Mouse (Mus musculus) hindbrain, postnatal 0 days (tissue): ENCODE measurements at regions not wholly inside any gene's neighbourhood (a gene's known extent, or its start where the extent isn't known, plus 50 kb on each side); places are given as distances from the start of the nearest gene placed in this dataset.

Source experiments
- ATAC-seq: fragments of 200-750 bp; cut with Nextera tagmentation; 2 replicates; pipeline ENCODE4 v1.8.0; 2017; ENCODE audit warnings: mild to moderate bottlenecking, moderate TSS enrichment, moderate library complexity
- DNase-seq: peaks from one replicate; pipeline ENCODE4 v3.0.0-alpha.2; 2015; ENCODE audit warnings: low spot score
- H3K27ac ChIP-seq: fragments of 300-500 bp; sonication (generic); 2 replicates; pipeline ENCODE4 v1.5.1; 2014; ENCODE audit warnings: mild to moderate bottlenecking
- H3K27me3 ChIP-seq: fragments of 300-500 bp; sonication (generic); 2 replicates; pipeline ENCODE4 v1.6.1; 2014; ENCODE audit warnings: low read length, mixed read lengths; ENCODE audit not compliant: insufficient read depth
- H3K36me3 ChIP-seq: fragments of 300-500 bp; sonication (generic); 2 replicates; pipeline ENCODE4 v1.6.1; 2014; ENCODE audit warnings: low read length, mixed read lengths; ENCODE audit not compliant: insufficient read depth
- H3K4me1 ChIP-seq: fragments of 300-500 bp; sonication (generic); 2 replicates; pipeline ENCODE4 v1.6.1; 2014; ENCODE audit warnings: antibody characterized with exemption, low read length, mixed read lengths; ENCODE audit not compliant: insufficient read depth
- H3K4me2 ChIP-seq: fragments of 300-500 bp; sonication (generic); 2 replicates; pipeline ENCODE4 v1.6.1; 2014; ENCODE audit warnings: low read depth, mild to moderate bottlenecking, low read length, moderate library complexity, mixed read lengths
- H3K4me3 ChIP-seq: fragments of 300-500 bp; sonication (generic); 2 replicates; pipeline ENCODE4 v1.5.1; 2014; ENCODE audit warnings: low read length
- H3K9ac ChIP-seq: fragments of 300-500 bp; sonication (generic); replicated peaks from 2 replicates; pipeline ENCODE4 v1.6.1; 2014; ENCODE audit warnings: mild to moderate bottlenecking, low read length, moderate library complexity, mixed read lengths
- H3K9me3 ChIP-seq: fragments of 300-500 bp; sonication (generic); 2 replicates; pipeline ENCODE4 v1.6.1; 2016; ENCODE audit warnings: low read length, mixed read lengths
- CTCF ChIP-seq: IDR thresholded peaks from 2 replicates; pipeline ENCODE4 v1.5.1; 2016; ENCODE audit warnings: antibody characterized with exemption, control low read depth, low read depth
- WGBS: fragments of 180-500 bp; shearing (Covaris S2); extraction: QIAGEN DNeasy Blood & Tissue Kit; methylation state at CpG from one replicate; pipeline ENCODE4 v1.1.7; 2014; 5-methylcytosine and 5-hydroxymethylcytosine counted together

- no peaks in the 10 kb centered on the region for H3K4me1 ChIP-seq
- no peaks in the 10 kb centered on the region for H3K9me3 ChIP-seq
- no peak overlapping the region for H3K4me3 ChIP-seq
- no peaks in the 10 kb centered on the region for H3K27me3 ChIP-seq
- no peak overlapping the region for H3K4me2 ChIP-seq
- ATAC-seq (no peak), DNase-seq (peak; percentile 34)
- WGBS: 96% methylated on average over 5 of the region's 5 CpGs
- peak; percentile 57 for TF ChIP-seq CTCF
- no peaks in the 10 kb centered on the region for H3K36me3 ChIP-seq
- no peak overlapping the region for H3K9ac ChIP-seq
- H3K27ac ChIP-seq: no peak overlapping the region
Measured at GRCm38 (mm10) chr4:34391499-34391898, 159.2 kb upstream of the Akirin2 start.

GRCm38 (mm10) chr4:34403061-34403460 lies 147.7 kb upstream of the Akirin2 start:
- H3K4me3 ChIP-seq: no peak overlapping the region
- no peak for ATAC-seq
- H3K9me3 ChIP-seq: no peaks in the 10 kb centered on the region
- no peak for TF ChIP-seq CTCF
- no peaks in the 10 kb centered on the region for H3K27me3 ChIP-seq
- H3K27ac ChIP-seq: no peak overlapping the region
- H3K4me1 ChIP-seq: no peaks in the 10 kb centered on the region
- H3K9ac ChIP-seq: no peak overlapping the region
- DNase-seq: peak; percentile 7
- WGBS: 68% methylated on average over 2 of the region's 2 CpGs
- H3K4me2 ChIP-seq: no peak overlapping the region
- no peaks in the 10 kb centered on the region for H3K36me3 ChIP-seq

GRCm38 (mm10) chr4:34407181-34407580 lies 143.6 kb upstream of the Akirin2 start:
- no peak for DNase-seq
- H3K4me3 ChIP-seq: no peak overlapping the region
- H3K4me1 ChIP-seq: no peaks in the 10 kb centered on the region
- ATAC-seq: no peak
- no peaks in the 10 kb centered on the region for H3K27me3 ChIP-seq
- H3K4me2 ChIP-seq: no peak overlapping the region
- WGBS: 78% methylated on average over 3 of the region's 3 CpGs
- H3K9ac ChIP-seq: no peak overlapping the region
- no peak for TF ChIP-seq CTCF
- no peaks in the 10 kb centered on the region for H3K9me3 ChIP-seq
- no peaks in the 10 kb centered on the region for H3K36me3 ChIP-seq
- no peak overlapping the region for H3K27ac ChIP-seq

- Histone ChIP-seq H3K4me3 (no peak overlapping the region), H3K4me2 (no peak overlapping the region), H3K9me3 (no peaks in the 10 kb centered on the region), H3K9ac (no peak overlapping the region), H3K27ac (no peak overlapping the region), H3K36me3 (no peaks in the 10 kb centered on the region), H3K4me1 (no peaks in the 10 kb centered on the region), H3K27me3 (no peaks in the 10 kb centered on the region)
- DNase-seq: no peak
- ATAC-seq: no peak
- TF ChIP-seq CTCF: no peak
- WGBS: 84% methylated on average over 6 of the region's 6 CpGs
Measured at GRCm38 (mm10) chr4:34420970-34421369, 129.8 kb upstream of the Akirin2 start.

- no peak for TF ChIP-seq CTCF
- Histone ChIP-seq H3K9ac (no peak overlapping the region), H3K4me2 (no peak overlapping the region), H3K27ac (no peak overlapping the region), H3K27me3 (no peaks in the 10 kb centered on the region), H3K4me1 (no peaks in the 10 kb centered on the region), H3K36me3 (no peaks in the 10 kb centered on the region), H3K9me3 (no peaks in the 10 kb centered on the region), H3K4me3 (no peak overlapping the region)
- WGBS: 73% methylated on average over 2 of the region's 2 CpGs
- ATAC-seq (no peak), DNase-seq (no peak)
Measured at GRCm38 (mm10) chr4:34424131-34424646, 126.5 kb upstream of the Akirin2 start.

- no peak overlapping the region for H3K27ac ChIP-seq
- H3K4me3 ChIP-seq: no peak overlapping the region
- no peak overlapping the region for H3K4me2 ChIP-seq
- ATAC-seq: no peak
- no peaks in the 10 kb centered on the region for H3K9me3 ChIP-seq
- no peaks in the 10 kb centered on the region for H3K27me3 ChIP-seq
- no peak overlapping the region for H3K9ac ChIP-seq
- H3K4me1 ChIP-seq: no peaks in the 10 kb centered on the region
- no peak for TF ChIP-seq CTCF
- DNase-seq: no peak
- WGBS: 68% methylated on average over 4 of the region's 4 CpGs
- H3K36me3 ChIP-seq: no peaks in the 10 kb centered on the region
Measured at GRCm38 (mm10) chr4:34429003-34429402, 121.7 kb upstream of the Akirin2 start.

GRCm38 (mm10) chr4:34429456-34430235 lies 121.1 kb upstream of the Akirin2 start:
- ATAC-seq (no peak), DNase-seq (no peak)
- no peaks in the 10 kb centered on the region for H3K4me1 ChIP-seq
- H3K36me3 ChIP-seq: no peaks in the 10 kb centered on the region
- H3K9ac ChIP-seq: no peak overlapping the region
- no peaks in the 10 kb centered on the region for H3K27me3 ChIP-seq
- no peak overlapping the region for H3K27ac ChIP-seq
- H3K4me2 ChIP-seq: no peak overlapping the region
- no peak overlapping the region for H3K4me3 ChIP-seq
- 73% methylated on average over 22 of the region's 22 CpGs for WGBS
- no peaks in the 10 kb centered on the region for H3K9me3 ChIP-seq
- TF ChIP-seq CTCF: no peak
